Mouse (Mus musculus): ENCODE measurements around the gene Shf. TPM values are rescaled to one million over a fixed set of nuclear protein-coding genes. Genes with fewer than 3 reads are reported as not detected.
A peak's percentile ranks its signal among the peaks of the same experiment; 100 is the strongest.
"Not testable (repeated sequence)": the region's sequence is repeated elsewhere in the genome, so short reads cannot be mapped to it uniquely, and the experiment has no call there.

Gene Shf
- 84.9 and 88.6 TPM in 2 replicates for polyA plus RNA-seq (2012; rRNA removed)

DNA sequence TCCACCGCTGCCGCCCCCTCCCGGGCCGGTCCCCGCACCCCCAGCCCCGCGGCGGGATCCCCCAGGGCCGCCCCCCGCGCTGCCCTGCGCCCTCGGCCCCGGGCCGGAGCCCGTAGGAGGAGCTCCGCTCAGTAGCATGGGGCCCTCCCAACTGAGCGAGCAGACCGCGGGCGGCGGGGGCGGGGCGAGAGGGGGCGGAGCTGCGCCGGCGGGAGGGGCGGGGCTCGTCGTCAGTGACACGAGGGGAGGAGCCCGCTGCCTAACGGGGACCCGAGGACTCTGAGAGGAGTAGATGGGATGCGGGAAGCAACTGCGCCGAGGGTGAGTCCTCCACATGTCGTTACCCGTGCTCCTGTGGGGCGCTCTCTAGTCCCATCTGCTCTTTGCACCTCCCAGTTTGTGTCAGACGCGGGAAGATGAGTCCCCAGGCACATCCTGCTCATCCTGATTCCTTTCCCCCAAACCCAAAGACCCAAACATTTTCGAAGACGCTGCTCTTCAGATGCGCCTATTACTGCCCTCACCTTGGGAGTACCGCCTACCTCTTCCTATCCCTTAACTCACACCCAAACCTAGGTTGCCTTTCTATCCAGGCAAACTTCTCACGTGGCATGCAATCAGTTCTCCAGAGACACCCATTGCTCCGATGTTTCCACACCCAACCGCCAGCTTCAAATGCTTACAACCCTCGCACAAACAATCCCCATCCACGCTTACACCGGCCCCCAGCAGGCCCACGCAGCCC is at the start of gene Shf:
Shf (minus strand) TSS at position 168 of the 745 bp plus-strand sequence.
- TF ChIP-seq POLR2A (IDR thresholded peaks at IDR 0.05; ENCODE audit: borderline replicate concordance, extremely low read depth, insufficient read depth, insufficient read length, poor library complexity, severe bottlenecking) = peak; percentile 82
- TF ChIP-seq CTCF (IDR thresholded peaks at IDR 0.05; ENCODE audit: borderline replicate concordance, extremely low read depth, insufficient read depth, insufficient read length) = no peak
- DNase-seq (ENCODE audit: low read depth) = peak; percentile 95

DNA sequence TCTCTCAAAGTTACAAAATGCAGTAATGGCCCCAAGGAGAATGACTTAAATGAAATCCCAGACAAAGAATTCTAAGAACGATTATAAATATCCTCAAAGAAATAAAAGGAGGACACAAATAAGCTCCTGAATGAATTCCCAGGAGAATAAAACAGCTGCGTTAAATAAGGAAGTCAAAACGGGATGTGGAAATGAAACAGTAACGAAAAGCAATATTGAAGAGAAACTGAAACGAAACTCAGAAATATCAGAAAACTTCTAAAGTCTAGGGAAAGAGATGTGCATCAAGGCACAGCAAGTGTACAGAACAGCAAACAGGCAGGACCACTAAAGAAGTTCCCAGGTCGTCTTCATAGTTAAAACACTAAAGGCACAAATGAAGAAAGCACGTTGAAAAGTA is 40.0 kb upstream of the Shf start:
- DNase-seq (ENCODE audit: low read depth) = no peak
- TF ChIP-seq CTCF (IDR thresholded peaks at IDR 0.05; ENCODE audit: borderline replicate concordance, extremely low read depth, insufficient read depth, insufficient read length) (no peak), POLR2A (IDR thresholded peaks at IDR 0.05; ENCODE audit: borderline replicate concordance, extremely low read depth, insufficient read depth, insufficient read length, poor library complexity, severe bottlenecking) (no peak)

GRCm38 (mm10) chr2:122407607-122408006 is 38.6 kb upstream of the Shf start:
- TF ChIP-seq POLR2A (IDR thresholded peaks at IDR 0.05; ENCODE audit: borderline replicate concordance, extremely low read depth, insufficient read depth, insufficient read length, poor library complexity, severe bottlenecking) (no peak), CTCF (IDR thresholded peaks at IDR 0.05; ENCODE audit: borderline replicate concordance, extremely low read depth, insufficient read depth, insufficient read length) (no peak)
- DNase-seq (ENCODE audit: low read depth) = no peak

GRCm38 (mm10) chr2:122396150-122396549 is 27.2 kb upstream of the Shf start:
- no peak for DNase-seq (ENCODE audit: low read depth)
- no peak for TF ChIP-seq POLR2A (IDR thresholded peaks at IDR 0.05; ENCODE audit: borderline replicate concordance, extremely low read depth, insufficient read depth, insufficient read length, poor library complexity, severe bottlenecking)
- no peak for TF ChIP-seq CTCF (IDR thresholded peaks at IDR 0.05; ENCODE audit: borderline replicate concordance, extremely low read depth, insufficient read depth, insufficient read length)

DNA sequence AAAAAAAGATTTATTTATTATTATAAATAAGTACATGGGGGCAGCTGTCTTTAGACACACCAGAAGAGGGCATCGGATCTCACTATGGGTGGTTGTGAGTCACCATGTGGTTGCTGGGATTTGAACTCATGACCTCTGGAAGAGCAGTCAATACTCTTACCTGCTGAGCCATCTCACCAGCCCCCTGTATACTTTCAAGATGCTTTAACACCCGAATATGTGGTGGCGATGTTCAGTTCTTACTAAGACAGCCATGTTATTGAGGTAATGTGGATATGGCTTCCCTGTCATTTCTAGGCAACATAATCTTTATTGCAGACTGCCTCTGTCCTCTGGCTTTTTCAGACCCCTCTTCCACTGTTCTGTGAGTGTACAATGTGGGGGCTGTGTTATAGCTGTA is 18.2 kb upstream of the Shf start:
- not testable (repeated sequence) for DNase-seq (ENCODE audit: low read depth)

GRCm38 (mm10) chr2:122385095-122385494 is 16.1 kb upstream of the Shf start:
- TF ChIP-seq CTCF (IDR thresholded peaks at IDR 0.05; ENCODE audit: borderline replicate concordance, extremely low read depth, insufficient read depth, insufficient read length) (no peak), POLR2A (IDR thresholded peaks at IDR 0.05; ENCODE audit: borderline replicate concordance, extremely low read depth, insufficient read depth, insufficient read length, poor library complexity, severe bottlenecking) (no peak)
- DNase-seq (ENCODE audit: low read depth) = no peak

GRCm38 (mm10) chr2:122382121-122382520 is 13.2 kb upstream of the Shf start:
- DNase-seq (ENCODE audit: low read depth) = no peak
- no peak for TF ChIP-seq CTCF (IDR thresholded peaks at IDR 0.05; ENCODE audit: borderline replicate concordance, extremely low read depth, insufficient read depth, insufficient read length)
- TF ChIP-seq POLR2A (IDR thresholded peaks at IDR 0.05; ENCODE audit: borderline replicate concordance, extremely low read depth, insufficient read depth, insufficient read length, poor library complexity, severe bottlenecking) = no peak

DNA sequence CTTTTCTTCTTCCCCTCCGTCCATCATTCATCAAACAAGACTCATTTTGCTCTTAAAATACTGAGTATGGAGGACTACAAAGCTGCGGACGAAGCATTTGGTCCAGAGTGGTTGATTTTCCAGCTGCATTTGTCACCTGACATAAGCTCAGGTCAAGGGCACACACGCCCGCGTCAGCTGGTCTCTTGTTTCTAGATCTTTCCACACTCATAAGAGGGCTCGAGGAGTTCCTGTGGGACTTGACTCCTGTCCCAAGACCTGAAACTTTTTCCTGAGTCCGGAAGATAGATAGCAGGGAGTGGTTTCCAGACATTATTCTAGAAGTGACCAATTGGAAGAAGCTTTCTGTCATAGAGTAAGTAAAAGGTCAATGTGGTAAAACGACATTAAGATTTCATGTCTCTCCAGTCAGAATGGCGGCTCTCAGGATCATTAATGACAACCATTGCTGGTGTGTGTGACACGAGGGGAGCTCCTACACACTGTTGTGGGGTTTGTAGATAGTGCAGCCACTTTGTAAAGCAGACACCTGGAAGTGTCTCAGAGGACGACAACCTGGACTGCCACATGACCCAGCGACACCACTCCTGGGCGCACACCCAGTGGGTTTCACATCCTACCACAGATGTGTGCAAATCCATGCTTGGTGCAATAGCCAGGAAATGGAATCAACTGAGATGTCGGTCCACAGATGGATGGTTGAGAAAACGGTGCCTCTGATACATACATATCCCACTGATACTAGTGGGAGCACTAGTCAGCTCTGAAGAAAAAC is 12.6 kb upstream of the Shf start:
- TF ChIP-seq POLR2A (IDR thresholded peaks at IDR 0.05; ENCODE audit: borderline replicate concordance, extremely low read depth, insufficient read depth, insufficient read length, poor library complexity, severe bottlenecking) (no peak), CTCF (IDR thresholded peaks at IDR 0.05; ENCODE audit: borderline replicate concordance, extremely low read depth, insufficient read depth, insufficient read length) (no peak)
- no peak for DNase-seq (ENCODE audit: low read depth)

GRCm38 (mm10) chr2:122380768-122381311 is 11.9 kb upstream of the Shf start:
- peak; percentile 70; the same call in 1 of the 2 replicates for TF ChIP-seq CTCF (IDR thresholded peaks at IDR 0.05; ENCODE audit: borderline replicate concordance, extremely low read depth, insufficient read depth, insufficient read length)
- TF ChIP-seq POLR2A (IDR thresholded peaks at IDR 0.05; ENCODE audit: borderline replicate concordance, extremely low read depth, insufficient read depth, insufficient read length, poor library complexity, severe bottlenecking) = no peak
- DNase-seq (ENCODE audit: low read depth) = peak; percentile 69

- TF ChIP-seq CTCF (IDR thresholded peaks at IDR 0.05; ENCODE audit: borderline replicate concordance, extremely low read depth, insufficient read depth, insufficient read length) (no peak), POLR2A (IDR thresholded peaks at IDR 0.05; ENCODE audit: borderline replicate concordance, extremely low read depth, insufficient read depth, insufficient read length, poor library complexity, severe bottlenecking) (no peak)
- DNase-seq (ENCODE audit: low read depth) = no peak
These were observed 10.3 kb upstream of the Shf start for GRCm38 (mm10) chr2:122379292-122379650.

DNA sequence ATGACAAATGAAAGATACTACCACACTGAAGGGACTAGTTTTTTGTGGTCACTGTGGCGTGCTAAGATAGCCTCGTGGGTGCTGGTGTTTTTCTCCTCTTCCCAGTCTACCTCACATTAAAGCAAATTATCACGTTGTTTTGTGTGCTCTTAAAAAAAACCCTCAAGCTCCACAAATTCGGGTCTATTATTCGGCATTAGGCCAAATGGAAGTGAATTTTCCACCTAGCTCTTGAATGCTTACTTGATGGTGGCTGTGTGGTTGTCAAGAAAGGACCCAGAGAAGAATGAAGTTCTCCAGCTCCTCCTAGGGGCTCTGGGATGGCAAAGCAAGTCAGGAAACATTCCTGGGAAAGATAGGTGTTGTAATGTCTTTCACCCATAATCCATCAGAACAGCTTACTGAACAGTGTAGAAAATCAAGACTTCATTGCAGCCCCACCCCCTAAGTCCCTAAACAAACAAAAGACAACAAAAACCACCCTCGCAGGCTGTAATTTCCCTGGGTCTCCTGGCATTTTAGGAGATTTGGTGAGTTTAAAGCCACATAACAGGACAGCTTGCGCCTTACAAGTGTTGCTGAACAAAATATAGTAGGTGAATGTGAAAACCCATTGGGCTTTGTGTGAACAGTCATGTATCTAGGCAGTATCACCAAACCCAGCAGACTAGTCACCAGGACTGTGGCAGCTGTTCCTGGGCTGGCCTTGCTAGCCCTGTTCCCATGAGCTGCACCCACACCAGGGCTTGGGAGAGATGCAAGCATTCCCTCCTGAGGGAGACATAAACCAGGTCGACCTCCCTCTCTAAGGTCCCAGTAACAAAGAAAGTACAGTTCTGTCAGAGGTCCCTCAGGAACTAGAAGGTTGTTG is 9.7 kb upstream of the Shf start:
- TF ChIP-seq CTCF (IDR thresholded peaks at IDR 0.05; ENCODE audit: borderline replicate concordance, extremely low read depth, insufficient read depth, insufficient read length) (peak; percentile 54; the same call in 1 of the 2 replicates), POLR2A (IDR thresholded peaks at IDR 0.05; ENCODE audit: borderline replicate concordance, extremely low read depth, insufficient read depth, insufficient read length, poor library complexity, severe bottlenecking) (no peak)
- DNase-seq (ENCODE audit: low read depth) = peak; percentile 88
